Mouse (Mus musculus) T-helper 2 cell (primary cell): ENCODE measurements at regions not wholly inside any gene's neighbourhood (a gene's known extent, or its start where the extent isn't known, plus 50 kb on each side); places are given as distances from the start of the nearest gene placed in this dataset.

Experiments used
- in situ Hi-C: fragments of 300-600 bp; cut with MboI, MseI; formaldehyde crosslinking; loops from one replicate; pipeline ENCODE4 v1.15.1; 2025; ENCODE audit warnings: high pct_unique_total_duplicates

DNA sequence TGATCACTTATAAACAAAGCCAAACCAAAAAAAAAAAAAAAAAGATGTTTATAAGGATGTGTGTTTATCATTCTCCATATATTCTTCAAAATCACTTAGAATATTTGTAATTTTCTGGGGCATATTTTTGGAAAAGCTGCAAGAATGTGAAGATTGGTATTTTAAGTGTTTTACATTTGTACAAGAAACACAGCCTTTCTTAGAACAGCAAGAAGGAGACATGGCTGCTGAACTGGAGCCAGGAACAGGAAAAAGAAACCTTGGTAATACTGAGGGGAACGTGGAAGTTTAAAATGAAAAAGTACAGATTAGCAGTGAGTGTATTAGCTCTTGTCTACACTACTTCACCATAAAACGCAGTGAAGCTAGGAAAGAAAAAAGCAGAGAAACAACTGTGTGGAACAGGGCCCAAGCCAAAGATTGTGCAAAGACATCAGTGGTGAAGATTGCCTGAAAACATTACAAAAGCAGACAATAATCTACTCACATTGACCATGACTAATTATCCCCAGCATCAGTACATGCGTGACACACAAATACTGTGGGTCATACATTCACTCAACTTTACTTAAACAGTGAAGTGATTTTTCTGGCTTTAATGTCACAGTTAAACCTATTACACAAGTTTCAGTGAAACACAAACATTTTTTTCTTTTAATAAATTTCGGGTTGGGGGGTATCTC, 122.8 kb upstream of the Vegfc start:
- in situ Hi-C loops = no loop called here

DNA sequence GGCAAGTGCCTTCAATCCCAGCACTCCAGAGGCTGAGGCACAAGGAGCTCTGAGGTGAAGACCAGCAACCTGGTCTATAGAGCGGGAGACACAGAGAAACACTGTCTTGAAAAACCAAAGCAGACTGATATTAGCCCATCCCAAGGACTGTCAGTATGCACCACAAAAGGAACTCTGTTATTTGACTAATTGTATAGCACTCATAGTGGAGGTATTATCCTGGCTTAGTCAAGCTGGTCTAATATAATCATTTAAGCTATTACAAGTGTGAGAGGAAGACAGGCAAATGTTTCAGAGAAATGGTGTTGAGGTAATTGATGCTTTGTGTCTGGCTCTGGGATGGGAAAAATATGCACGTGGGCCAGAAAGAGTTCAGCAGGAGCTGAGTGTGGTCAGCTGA, 121.3 kb upstream of the Vegfc start:
- in situ Hi-C loops = no loop called here

DNA sequence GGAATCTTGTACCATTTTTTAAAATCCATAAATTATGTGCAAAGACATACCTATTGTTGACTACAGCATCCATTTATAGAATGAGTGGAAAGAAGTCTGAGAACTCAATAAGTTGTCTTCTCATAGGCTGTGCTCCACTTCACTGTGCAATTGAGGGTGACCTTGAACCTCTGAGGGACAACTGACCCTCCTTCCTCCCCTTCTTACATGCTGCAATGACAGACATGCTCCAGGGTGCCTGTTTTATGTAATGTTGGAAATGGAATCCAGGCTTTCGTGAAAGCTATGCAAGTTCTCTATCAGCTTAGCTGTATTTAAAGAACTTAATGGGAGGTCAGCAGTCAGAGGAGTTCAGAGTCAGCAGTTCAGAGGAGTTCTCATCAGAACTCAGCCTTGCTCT, 118.9 kb upstream of the Vegfc start:
- in situ Hi-C loops = no loop called here

DNA sequence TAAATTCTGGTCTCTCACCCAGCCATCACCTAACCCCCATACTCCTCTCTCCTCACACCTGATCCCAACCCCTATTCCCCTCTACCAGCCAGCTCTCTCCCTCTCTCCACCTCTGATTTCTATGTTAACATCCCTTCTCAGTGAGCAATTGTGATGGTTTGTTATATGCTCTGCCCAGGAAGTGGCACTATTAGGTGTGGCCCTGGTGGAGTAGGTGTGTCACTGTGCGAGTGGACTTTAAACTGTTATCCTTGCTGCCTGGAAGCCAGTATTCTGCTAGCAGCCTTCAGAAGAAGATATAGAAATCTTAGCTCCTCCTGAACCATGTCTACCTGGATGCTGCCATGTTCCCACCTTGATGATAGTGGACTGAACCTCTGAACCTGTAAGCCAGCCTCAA, 114.4 kb upstream of the Vegfc start:
- in situ Hi-C loops = no loop called here

- in situ Hi-C loops = no loop called here
Observed at GRCm38 (mm10) chr8:53984296-53984695, 93.1 kb upstream of the Vegfc start.

- in situ Hi-C loops = no loop called here
Observed at GRCm38 (mm10) chr8:53985685-53986084, 91.7 kb upstream of the Vegfc start.

DNA sequence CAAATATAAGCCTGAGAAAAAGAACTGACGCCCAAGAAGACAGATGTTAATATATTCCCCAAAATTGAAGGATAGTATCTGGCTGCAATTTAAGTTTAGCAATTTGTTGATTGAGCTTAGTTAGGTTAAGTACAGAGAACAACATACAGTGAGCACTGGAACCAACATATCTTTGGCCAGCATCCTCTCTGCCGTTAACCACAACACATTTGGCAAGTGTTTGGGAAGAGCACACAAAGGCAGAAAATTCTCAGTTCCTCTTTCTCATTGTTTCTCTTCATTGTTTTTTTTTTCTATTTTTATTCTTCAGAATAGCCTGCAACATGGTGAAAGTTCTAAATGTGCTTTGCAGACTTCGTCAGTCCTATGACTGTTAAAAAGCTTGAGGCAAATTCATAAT, 83.2 kb upstream of the Vegfc start:
- in situ Hi-C loops = no loop called here

DNA sequence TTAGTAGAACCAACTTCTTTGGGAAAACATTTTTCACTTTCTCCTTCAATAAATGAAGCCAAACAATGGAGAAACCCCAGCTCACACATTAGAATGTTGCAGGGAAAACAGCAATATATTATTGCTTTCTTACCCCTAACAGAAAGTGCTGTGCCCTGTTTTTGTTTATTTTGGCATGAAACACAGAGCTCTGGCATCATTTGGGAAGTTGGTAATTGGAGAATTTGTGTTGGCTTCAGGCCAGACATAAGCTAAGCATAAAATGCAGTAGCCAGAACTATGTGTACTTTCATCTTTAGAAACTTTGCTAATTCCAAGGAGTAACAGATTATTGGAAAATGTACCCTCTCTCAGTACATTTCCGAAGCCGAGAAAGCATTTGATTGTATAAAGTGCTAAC, 79.9 kb upstream of the Vegfc start:
- in situ Hi-C loops = no loop called here

DNA sequence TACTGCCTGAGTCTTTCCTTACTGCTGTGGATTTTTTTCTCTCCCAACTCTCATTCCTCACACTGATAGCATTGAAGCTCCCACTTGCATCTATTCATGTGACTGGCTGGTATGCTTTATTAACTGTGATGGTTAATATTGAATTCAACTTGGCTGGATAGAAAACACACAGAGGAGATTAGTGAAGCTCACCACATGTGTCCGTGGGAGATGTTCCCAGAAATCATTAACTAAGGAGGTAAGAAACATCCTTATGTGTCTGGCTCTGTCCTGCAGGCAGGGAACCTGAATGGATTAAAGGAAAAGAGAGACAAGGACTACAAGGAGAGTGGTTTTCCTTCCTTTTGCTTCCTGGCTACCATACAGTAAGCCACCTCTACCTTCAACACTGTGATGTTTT, 74.5 kb upstream of the Vegfc start:
- in situ Hi-C loops = no loop called here

DNA sequence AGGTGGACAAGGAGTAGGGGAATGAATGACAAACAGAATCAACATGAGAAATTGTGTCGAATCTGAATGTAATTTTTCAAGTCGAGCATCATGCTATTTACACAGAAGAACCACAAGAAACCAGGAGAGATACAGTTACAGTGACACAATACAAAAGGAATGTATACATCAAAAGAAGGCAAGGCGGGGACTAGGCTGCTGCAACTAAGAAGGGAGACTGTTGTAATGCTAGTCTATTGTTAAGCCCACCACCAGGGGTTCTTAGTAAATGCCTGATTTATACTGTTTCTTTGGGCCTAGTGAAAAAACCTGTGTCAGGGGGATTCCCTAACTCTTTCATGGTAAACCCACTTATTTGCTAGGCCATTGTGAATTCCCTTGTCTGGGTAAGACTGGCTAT, 63.3 kb upstream of the Vegfc start:
- in situ Hi-C loops = no loop called here

- in situ Hi-C loops = no loop called here
Observed at GRCm38 (mm10) chr8:54018535-54019165, 58.8 kb upstream of the Vegfc start.
